In genomic region chr4:86612289-86612620, GRCm38 (mm10) we compare ENCODE assay signal across 8 mouse cellular contexts. TPM values are rescaled to one million over a fixed set of nuclear protein-coding genes. Genes with fewer than 3 reads are reported as not detected.
A peak's percentile ranks its signal among the peaks of the same experiment; 100 is the strongest.
DNase-seq lines count a peak whose midpoint lies in the region; ATAC-seq and TF ChIP-seq lines count a peak whose summit lies in the region.

No protein-coding gene starts in this region.

- H3K4me3 ChIP-seq in lung, adult 2 months (replicated peaks; ENCODE audit: extremely low read depth, low read depth, low read length): peak overlapping the region; percentile 55
- H3K4me3 ChIP-seq in embryonic facial prominence, embryonic 14.5 days (ENCODE audit: low read depth, low read length): peak overlapping the region; percentile 81
- H3K4me3 ChIP-seq in intestine, postnatal 0 days (ENCODE audit: low read depth, low read length): peak overlapping the region; percentile 90
- H3K4me3 ChIP-seq in neural tube, embryonic 15.5 days (replicated peaks): peak overlapping the region; percentile 87

- peak overlapping the region; percentile 47 for H3K9ac ChIP-seq in embryonic facial prominence, embryonic 14.5 days (ENCODE audit: low read depth, low read length)
- peak overlapping the region; percentile 73 for H3K9ac ChIP-seq in intestine, postnatal 0 days (ENCODE audit: low read depth, low read length)
- H3K9ac ChIP-seq in neural tube, embryonic 15.5 days (replicated peaks): peak overlapping the region; percentile 50

- H3K4me1 ChIP-seq in lung, adult 2 months (ENCODE audit: control insufficient read depth, insufficient read depth, low read length): peaks cover 3% of the 10 kb centered on the region; the same call in 1 of the 2 replicates
- H3K4me1 ChIP-seq in embryonic facial prominence, embryonic 14.5 days (ENCODE audit: control insufficient read depth, insufficient read depth, low read length): peaks cover 7% of the 10 kb centered on the region; the same call in 1 of the 2 replicates
- H3K4me1 ChIP-seq in intestine, postnatal 0 days (replicated peaks; ENCODE audit: control insufficient read depth, insufficient read depth, low read length): no peaks in the 10 kb centered on the region
- peaks cover 19% of the 10 kb centered on the region for H3K4me1 ChIP-seq in neural tube, embryonic 15.5 days

- 0 out of 2 replicates have a peak, but pooled peaks have one; percentile 6 for ATAC-seq in embryonic facial prominence, embryonic 14.5 days (ENCODE audit: low read depth)
- ATAC-seq in intestine, postnatal 0 days: no peak; the same call in 1 of the 2 replicates
- ATAC-seq in neural tube, embryonic 15.5 days (ENCODE audit: low FRiP score): no peak; the same call in 1 of the 2 replicates

- no peaks in the 10 kb centered on the region for H3K9me3 ChIP-seq in embryonic facial prominence, embryonic 14.5 days (ENCODE audit: control insufficient read depth, low read length)
- H3K9me3 ChIP-seq in intestine, postnatal 0 days (ENCODE audit: control insufficient read depth): no peaks in the 10 kb centered on the region
- no peaks in the 10 kb centered on the region for H3K9me3 ChIP-seq in neural tube, embryonic 15.5 days (replicated peaks)

- TF ChIP-seq POLR2A in lung, adult 2 months (IDR thresholded peaks at IDR 0.05; ENCODE audit: borderline replicate concordance, extremely low read depth, low read depth, low read length): no peak

- H3K36me3 ChIP-seq in embryonic facial prominence, embryonic 14.5 days (ENCODE audit: control insufficient read depth, insufficient read depth, low read length): no peaks in the 10 kb centered on the region
- H3K36me3 ChIP-seq in intestine, postnatal 0 days (ENCODE audit: control insufficient read depth, insufficient read depth): no peaks in the 10 kb centered on the region; the same call in 1 of the 2 replicates
- H3K36me3 ChIP-seq in neural tube, embryonic 15.5 days: no peaks in the 10 kb centered on the region

- 21% methylated on average over 8 of the region's 8 CpGs for WGBS in lung, adult 2 months
- WGBS in embryonic facial prominence, embryonic 14.5 days: 33% methylated on average over 8 of the region's 8 CpGs
- 26% methylated on average over 8 of the region's 8 CpGs for WGBS in intestine, postnatal 0 days
- 39% methylated on average over 8 of the region's 8 CpGs for WGBS in neural tube, embryonic 15.5 days

- peak overlapping the region; percentile 45; the same call in 1 of the 2 replicates for H3K27ac ChIP-seq in embryonic facial prominence, embryonic 14.5 days (replicated peaks; ENCODE audit: low read depth, low read length)
- peak overlapping the region; percentile 75 for H3K27ac ChIP-seq in intestine, postnatal 0 days (ENCODE audit: low read depth, low read length)
- H3K27ac ChIP-seq in neural tube, embryonic 15.5 days (replicated peaks): peak overlapping the region; percentile 81

- no peak for TF ChIP-seq CTCF in lung, adult 2 months (IDR thresholded peaks at IDR 0.05; ENCODE audit: insufficient read depth, low read length)
- TF ChIP-seq CTCF in intestine, postnatal 0 days (IDR thresholded peaks at IDR 0.05; ENCODE audit: low read depth): no peak

- H3K4me2 ChIP-seq in embryonic facial prominence, embryonic 14.5 days (ENCODE audit: low read depth, low read length): peak overlapping the region; percentile 71
- H3K4me2 ChIP-seq in intestine, postnatal 0 days (replicated peaks; ENCODE audit: low read depth): peak overlapping the region; percentile 91
- H3K4me2 ChIP-seq in neural tube, embryonic 15.5 days: peak overlapping the region; percentile 85

- no peak for DNase-seq in lung, adult 2 months
- no peak for DNase-seq in lung, postnatal 10 days
- DNase-seq in embryonic facial prominence, embryonic 14.5 days (ENCODE audit: low spot score): no peak
- DNase-seq in right cerebral cortex, postnatal 14 days: no peak
- DNase-seq in thymus, postnatal 36 days: no peak
- no peak for DNase-seq in thymus, postnatal 4 days

- no peaks in the 10 kb centered on the region for H3K27me3 ChIP-seq in embryonic facial prominence, embryonic 14.5 days (replicated peaks; ENCODE audit: control insufficient read depth, insufficient read depth, low read length)
- H3K27me3 ChIP-seq in intestine, postnatal 0 days (replicated peaks; ENCODE audit: control insufficient read depth, insufficient read depth, low read length): no peaks in the 10 kb centered on the region
- no peaks in the 10 kb centered on the region for H3K27me3 ChIP-seq in neural tube, embryonic 15.5 days (replicated peaks)

RNA-seq across cellular contexts. Expression of gene Haus6, which starts 0.4 kb away (rescaled TPM):
- 9.5 and 9.6 TPM in 2 replicates for polyA plus RNA-seq in lung, adult 2 months (2012; rRNA removed)
- 12.2 and 14.5 TPM in 2 replicates for polyA plus RNA-seq in embryonic facial prominence, embryonic 14.5 days (2014; fragmentation: Nextera tagmentation; extraction: Ambion mirVana)
- 3.0 and 3.1 TPM in 2 replicates for polyA plus RNA-seq in intestine, postnatal 0 days (2015; fragmentation: Nextera tagmentation; extraction: Ambion mirVana)
- polyA plus RNA-seq in neural tube, embryonic 15.5 days (2015; fragmentation: Nextera tagmentation; extraction: Ambion mirVana): 5.9 and 8.5 TPM in 2 replicates

RNA-seq across cellular contexts. Expression of gene Rraga, which starts 36.8 kb away (rescaled TPM):
- polyA plus RNA-seq in lung, adult 2 months (2012; rRNA removed): 42.0 and 43.9 TPM in 2 replicates
- polyA plus RNA-seq in embryonic facial prominence, embryonic 14.5 days (2014; fragmentation: Nextera tagmentation; extraction: Ambion mirVana): 94.8 and 95.3 TPM in 2 replicates
- 37.0 and 38.6 TPM in 2 replicates for polyA plus RNA-seq in intestine, postnatal 0 days (2015; fragmentation: Nextera tagmentation; extraction: Ambion mirVana)
- 127 and 148 TPM in 2 replicates for polyA plus RNA-seq in neural tube, embryonic 15.5 days (2015; fragmentation: Nextera tagmentation; extraction: Ambion mirVana)

RNA-seq across cellular contexts. Expression of gene Saxo1, which starts 54.1 kb away (rescaled TPM):
- polyA plus RNA-seq in lung, adult 2 months (2012; rRNA removed): not detected in 2 replicates
- polyA plus RNA-seq in embryonic facial prominence, embryonic 14.5 days (2014; fragmentation: Nextera tagmentation; extraction: Ambion mirVana): 0.10 and 0.28 TPM in 2 replicates
- polyA plus RNA-seq in intestine, postnatal 0 days (2015; fragmentation: Nextera tagmentation; extraction: Ambion mirVana): not detected in 2 replicates
- not detected in 2 replicates for polyA plus RNA-seq in neural tube, embryonic 15.5 days (2015; fragmentation: Nextera tagmentation; extraction: Ambion mirVana)

RNA-seq across cellular contexts. Expression of gene Plin2, which starts 57.6 kb away (rescaled TPM):
- polyA plus RNA-seq in lung, adult 2 months (2012; rRNA removed): 165 and 207 TPM in 2 replicates
- polyA plus RNA-seq in embryonic facial prominence, embryonic 14.5 days (2014; fragmentation: Nextera tagmentation; extraction: Ambion mirVana): 66.2 and 73.1 TPM in 2 replicates
- 500 and 531 TPM in 2 replicates for polyA plus RNA-seq in intestine, postnatal 0 days (2015; fragmentation: Nextera tagmentation; extraction: Ambion mirVana)
- polyA plus RNA-seq in neural tube, embryonic 15.5 days (2015; fragmentation: Nextera tagmentation; extraction: Ambion mirVana): 40.0 and 53.9 TPM in 2 replicates
